Mouse (Mus musculus) colon, adult 2 months (tissue): ENCODE measurements around the gene Hif1an. TPM values are rescaled to one million over a fixed set of nuclear protein-coding genes. Genes with fewer than 3 reads are reported as not detected.

Source experiments
- polyA plus RNA-seq: library from polyadenylated mRNA; depleted of rRNA; stranded (reverse); fragments of >200 nt; gene quantifications from 2 replicates; pipeline ENCODE4 v1.2.3, GENCODE M21; 2012; rRNA removed

Hif1an gene
- 13.3 and 16.6 TPM in 2 replicates for polyA plus RNA-seq

GRCm38 (mm10) chr19:44562652-44563206 is at the start of gene Hif1an:
TSS of gene Hif1an (plus strand) at chr19:44562850.

DNA sequence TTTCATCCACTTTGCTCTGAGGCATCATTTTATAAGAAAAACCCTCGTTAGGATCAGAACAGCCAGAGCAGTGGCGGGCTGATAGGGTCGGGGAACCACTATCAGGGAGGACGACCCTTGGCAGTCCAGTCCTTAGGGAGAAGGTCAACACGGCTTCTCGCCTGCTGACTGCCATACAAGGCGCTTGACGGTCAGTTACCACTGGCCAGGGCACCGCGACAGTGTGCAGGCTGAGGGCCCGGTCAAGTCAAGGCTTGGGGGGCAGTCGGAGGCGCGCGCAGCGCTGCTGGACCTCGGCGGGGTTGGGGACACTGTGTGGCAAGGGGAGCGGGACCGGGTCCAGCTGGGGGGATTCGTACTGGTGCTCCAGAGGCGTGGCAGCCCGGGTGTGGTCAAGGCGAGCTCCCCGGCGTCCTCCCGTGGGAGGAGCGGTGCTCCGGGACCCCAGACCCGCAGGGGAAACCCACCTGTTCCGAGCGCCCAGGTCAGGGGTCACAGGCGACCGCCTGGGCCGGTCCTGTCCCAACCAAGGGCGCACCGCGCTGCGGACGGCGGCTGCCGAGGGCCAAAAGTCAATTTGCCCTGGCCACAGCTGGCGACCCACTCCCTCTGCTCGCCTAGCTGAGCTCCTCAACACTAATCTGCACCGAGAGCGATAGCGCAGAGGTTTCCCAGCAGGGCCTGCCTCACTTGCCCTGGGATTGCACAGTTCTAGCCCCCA is 17.2 kb upstream of the Hif1an start, which contains the start of gene Sec31b:
TSS of gene Sec31b (minus strand) at position 544 of the 721 bp plus-strand sequence.

DNA sequence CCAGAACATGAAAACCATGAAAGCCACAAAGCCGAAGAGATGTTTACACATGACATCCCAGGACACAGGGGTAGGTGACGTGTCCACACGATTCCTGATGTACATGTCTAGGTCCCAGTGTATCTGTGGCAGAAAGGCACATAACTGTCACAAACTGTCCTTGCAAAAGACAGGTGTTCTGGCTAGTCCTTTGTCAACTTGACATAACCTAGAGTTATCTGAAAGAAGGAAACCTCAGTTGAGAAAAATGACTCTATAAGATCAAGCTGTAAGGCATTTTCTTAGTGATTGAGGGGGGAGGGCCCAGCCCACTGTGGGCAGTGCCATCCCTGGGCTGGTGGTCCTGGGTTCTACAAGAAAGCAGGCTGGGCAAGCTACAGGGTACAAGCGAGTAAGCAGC is 9.9 kb upstream of the Hif1an start, which contains the start of gene Gm20538:
TSS of gene Gm20538 (minus strand) at position 101 of the 400 bp plus-strand sequence.

GRCm38 (mm10) chr19:44554861-44555590 is 7.6 kb upstream of the Hif1an start, which contains the start of gene Ndufb8:
TSS of gene Ndufb8 (minus strand) at chr19:44555440.

Other genes starting within 250 kb of the Hif1an start
- gene Scd4, start 229.8 kb upstream of the Hif1an start, polyA plus RNA-seq = 0.25 and 0.27 TPM in 2 replicates
- gene Scd1, start 155.0 kb upstream of the Hif1an start, polyA plus RNA-seq = 121 and 126 TPM in 2 replicates
- 0.98 and 1.4 TPM in 2 replicates for gene Wnt8b, start 69.4 kb upstream of the Hif1an start, polyA plus RNA-seq
- 2.4 and 3.0 TPM in 2 replicates for gene Sec31b, start 17.0 kb upstream of the Hif1an start, polyA plus RNA-seq
- gene Gm20538, start 10.0 kb upstream of the Hif1an start, polyA plus RNA-seq = not detected in 2 replicates
- gene Ndufb8, start 7.4 kb upstream of the Hif1an start, polyA plus RNA-seq = 639 and 650 TPM in 2 replicates
- gene Pax2, start 193.2 kb downstream of the Hif1an start, polyA plus RNA-seq = not detected in 2 replicates